Mouse (Mus musculus) intestine, postnatal 0 days (tissue): ENCODE results near the gene Lyplal1. TPM values are rescaled to one million over a fixed set of nuclear protein-coding genes. Genes with fewer than 3 reads are reported as not detected.
A peak's percentile ranks its signal among the peaks of the same experiment; 100 is the strongest.

ENCODE experiments used
- ATAC-seq: fragments of 200-750 bp; cut with Nextera tagmentation; 2 replicates; pipeline ENCODE4 v1.8.0; 2017; ENCODE audit warnings: mild to moderate bottlenecking, moderate TSS enrichment, moderate library complexity
- H3K27ac ChIP-seq: fragments of 300-500 bp; sonication (generic); 2 replicates; pipeline ENCODE4 v1.5.1; 2014; ENCODE audit warnings: mild to moderate bottlenecking, low read depth, low read length, moderate library complexity
- H3K27me3 ChIP-seq: fragments of 300-500 bp; sonication (generic); replicated peaks from 2 replicates; pipeline ENCODE4 v1.6.1; 2014; ENCODE audit warnings: low read length, mixed read lengths; ENCODE audit not compliant: control insufficient read depth, insufficient read depth
- H3K36me3 ChIP-seq: fragments of 300-500 bp; sonication (generic); 2 replicates; pipeline ENCODE4 v1.6.1; 2014; ENCODE audit warnings: mild to moderate bottlenecking, moderate library complexity; ENCODE audit not compliant: control insufficient read depth, insufficient read depth
- H3K4me1 ChIP-seq: fragments of 300-500 bp; sonication (generic); replicated peaks from 2 replicates; pipeline ENCODE4 v1.6.1; 2014; ENCODE audit warnings: antibody characterized with exemption, low read length, mixed read lengths; ENCODE audit not compliant: control insufficient read depth, insufficient read depth
- H3K4me2 ChIP-seq: fragments of 300-500 bp; sonication (generic); replicated peaks from 2 replicates; pipeline ENCODE4 v1.6.1; 2014; ENCODE audit warnings: low read depth, mild to moderate bottlenecking, moderate library complexity
- H3K4me3 ChIP-seq: fragments of 300-500 bp; sonication (generic); 2 replicates; pipeline ENCODE4 v1.5.1; 2014; ENCODE audit warnings: low read depth, low read length
- H3K9ac ChIP-seq: fragments of 300-500 bp; sonication (generic); 2 replicates; pipeline ENCODE4 v1.6.1; 2014; ENCODE audit warnings: mild to moderate bottlenecking, low read depth, low read length
- H3K9me3 ChIP-seq: fragments of 300-500 bp; sonication (generic); 2 replicates; pipeline ENCODE4 v1.6.1; 2016; ENCODE audit warnings: mixed run types; ENCODE audit not compliant: control insufficient read depth
- CTCF ChIP-seq: sonication (generic); IDR thresholded peaks from 2 replicates; pipeline ENCODE4 v1.5.1; 2016; ENCODE audit warnings: low read depth, mild to moderate bottlenecking, control low read depth, antibody characterized with exemption, moderate library complexity
- WGBS: fragments of 180-500 bp; shearing (Covaris S2); extraction: QIAGEN DNeasy Blood & Tissue Kit; methylation state at CpG from one replicate; pipeline ENCODE4 v1.1.7; 2014; 5-methylcytosine and 5-hydroxymethylcytosine counted together
- polyA plus RNA-seq: library from polyadenylated mRNA; unstranded; fragments of >200 nt; fragmentation: Nextera tagmentation; extraction: Ambion mirVana; gene quantifications from 2 replicates; pipeline ENCODE4 v1.2.1, GENCODE M21; 2015

Gene Lyplal1
- polyA plus RNA-seq, 1 experiment from 2014 or later = 14.8 TPM

- H3K36me3 ChIP-seq = no peaks in the 10 kb centered on the region
- no peak overlapping the region for H3K4me2 ChIP-seq
- H3K4me1 ChIP-seq = no peaks in the 10 kb centered on the region
- no peaks in the 10 kb centered on the region for H3K27me3 ChIP-seq
- H3K9ac ChIP-seq = no peak overlapping the region
- no peaks in the 10 kb centered on the region for H3K9me3 ChIP-seq
- no peak for ATAC-seq
- no peak overlapping the region for H3K4me3 ChIP-seq
- TF ChIP-seq CTCF = no peak
- WGBS = 54% methylated on average over 5 of the region's 5 CpGs
- no peak overlapping the region for H3K27ac ChIP-seq
Observed at GRCm38 (mm10) chr1:186119856-186120255, 2.7 kb upstream of the Lyplal1 start.

- peak overlapping the region; percentile 70; the same call in 1 of the 2 replicates for H3K4me3 ChIP-seq
Observed at GRCm38 (mm10) chr1:186116086-186116600, 967 bp downstream of the Lyplal1 start.

GRCm38 (mm10) chr1:186102313-186102712 lies 14.8 kb downstream of the Lyplal1 start:
- Histone ChIP-seq H3K9ac (no peak overlapping the region), H3K36me3 (no peaks in the 10 kb centered on the region), H3K27me3 (no peaks in the 10 kb centered on the region), H3K4me1 (no peaks in the 10 kb centered on the region), H3K9me3 (no peaks in the 10 kb centered on the region), H3K4me3 (no peak overlapping the region), H3K27ac (no peak overlapping the region), H3K4me2 (no peak overlapping the region)
- TF ChIP-seq CTCF = no peak
- 73% methylated on average over 8 of the region's 8 CpGs for WGBS
- ATAC-seq = no peak

More at GRCm38 (mm10) chr1:186116086-186116600, 967 bp downstream of the Lyplal1 start:
- H3K36me3 ChIP-seq = no peaks in the 10 kb centered on the region
- no peak for ATAC-seq
- no peaks in the 10 kb centered on the region for H3K27me3 ChIP-seq
- no peak overlapping the region for H3K27ac ChIP-seq
- H3K4me2 ChIP-seq = peak overlapping the region; percentile 75
- 80% methylated on average over 7 of the region's 7 CpGs for WGBS
- no peak overlapping the region for H3K9ac ChIP-seq
- TF ChIP-seq CTCF = no peak
- H3K4me1 ChIP-seq = no peaks in the 10 kb centered on the region
- no peaks in the 10 kb centered on the region for H3K9me3 ChIP-seq

- Histone ChIP-seq H3K27ac (no peak overlapping the region), H3K4me3 (no peak overlapping the region), H3K9me3 (no peaks in the 10 kb centered on the region), H3K4me2 (no peak overlapping the region), H3K36me3 (no peaks in the 10 kb centered on the region), H3K9ac (no peak overlapping the region), H3K4me1 (no peaks in the 10 kb centered on the region), H3K27me3 (no peaks in the 10 kb centered on the region)
- no peak for TF ChIP-seq CTCF
- no peak for ATAC-seq
- WGBS = 89% methylated on average over 2 of the region's 2 CpGs
Observed at GRCm38 (mm10) chr1:186066266-186066897, 50.7 kb downstream of the Lyplal1 start.

GRCm38 (mm10) chr1:186060041-186060440 lies 57.1 kb downstream of the Lyplal1 start:
- Histone ChIP-seq H3K4me3 (no peak overlapping the region), H3K9ac (no peak overlapping the region), H3K9me3 (no peaks in the 10 kb centered on the region), H3K27me3 (no peaks in the 10 kb centered on the region), H3K4me2 (no peak overlapping the region), H3K27ac (no peak overlapping the region), H3K36me3 (no peaks in the 10 kb centered on the region), H3K4me1 (no peaks in the 10 kb centered on the region)
- 79% methylated on average over 2 of the region's 2 CpGs for WGBS
- no peak for ATAC-seq
- no peak for TF ChIP-seq CTCF

- Histone ChIP-seq H3K4me2 (no peak overlapping the region), H3K36me3 (no peaks in the 10 kb centered on the region), H3K4me3 (no peak overlapping the region), H3K27ac (no peak overlapping the region), H3K9ac (no peak overlapping the region), H3K9me3 (no peaks in the 10 kb centered on the region), H3K4me1 (no peaks in the 10 kb centered on the region), H3K27me3 (no peaks in the 10 kb centered on the region)
- 73% methylated on average over 7 of the region's 7 CpGs for WGBS
- ATAC-seq = no peak
- TF ChIP-seq CTCF = no peak
Observed at GRCm38 (mm10) chr1:186054227-186054626, 62.9 kb downstream of the Lyplal1 start.
